Mouse (Mus musculus) thymus, adult 2 months (tissue): ENCODE results near the gene 1700088E04Rik. TPM values are rescaled to one million over a fixed set of nuclear protein-coding genes. Genes with fewer than 3 reads are reported as not detected.

Experiments used
- DNase-seq: peaks from one replicate; pipeline ENCODE4 v3.0.0; 2021
- H3K27ac ChIP-seq: fragments of 200-500 bp; 2 replicates; pipeline ENCODE4 v1.5.1; 2012; ENCODE audit warnings: low read length, control low read depth; ENCODE audit not compliant: control insufficient read depth, insufficient read depth
- H3K27me3 ChIP-seq: fragments of 200-500 bp; 2 replicates; pipeline ENCODE4 v1.6.1; 2012; ENCODE audit warnings: mild to moderate bottlenecking, low read length, moderate library complexity, mixed read lengths; ENCODE audit not compliant: control insufficient read depth, insufficient read depth
- H3K36me3 ChIP-seq: fragments of 200-500 bp; 2 replicates; pipeline ENCODE4 v1.6.1; 2012; ENCODE audit warnings: mild to moderate bottlenecking, low read length, moderate library complexity; ENCODE audit not compliant: control insufficient read depth, insufficient read depth
- H3K4me1 ChIP-seq: fragments of 200-500 bp; replicated peaks from 2 replicates; pipeline ENCODE4 v1.6.1; 2012; ENCODE audit warnings: low read length; ENCODE audit not compliant: control insufficient read depth, insufficient read depth
- H3K4me3 ChIP-seq: fragments of 200-500 bp; 2 replicates; pipeline ENCODE4 v1.5.1; 2012; ENCODE audit warnings: mild to moderate bottlenecking, low read length, control low read depth, moderate library complexity; ENCODE audit not compliant: control insufficient read depth, insufficient read depth
- CTCF ChIP-seq: fragments of 200-500 bp; IDR thresholded peaks from 2 replicates; pipeline ENCODE4 v1.5.1; 2012; ENCODE audit warnings: mild to moderate bottlenecking, control low read depth, low read length, moderate library complexity, borderline replicate concordance; ENCODE audit not compliant: control insufficient read depth, poor library complexity, insufficient read depth; ENCODE audit errors: extremely low read depth
- POLR2A ChIP-seq: fragments of 200-500 bp; IDR thresholded peaks from 2 replicates; pipeline ENCODE4 v1.6.1; 2012; ENCODE audit warnings: mild to moderate bottlenecking, low read length, control low read depth, moderate library complexity; ENCODE audit not compliant: control insufficient read depth, poor library complexity, insufficient read depth; ENCODE audit errors: extremely low read depth
- WGBS: fragments of 180-500 bp; shearing (Covaris S2); methylation state at CpG from one replicate; pipeline ENCODE4 v1.1.7; 2018; 5-methylcytosine and 5-hydroxymethylcytosine counted together
- polyA plus RNA-seq: library from polyadenylated mRNA; depleted of rRNA; stranded (reverse); fragments of >200 nt; gene quantifications from 2 replicates; pipeline ENCODE4 v1.2.3, GENCODE M21; 2012

Gene 1700088E04Rik
- polyA plus RNA-seq, 1 experiment, result 1.8 TPM

DNA sequence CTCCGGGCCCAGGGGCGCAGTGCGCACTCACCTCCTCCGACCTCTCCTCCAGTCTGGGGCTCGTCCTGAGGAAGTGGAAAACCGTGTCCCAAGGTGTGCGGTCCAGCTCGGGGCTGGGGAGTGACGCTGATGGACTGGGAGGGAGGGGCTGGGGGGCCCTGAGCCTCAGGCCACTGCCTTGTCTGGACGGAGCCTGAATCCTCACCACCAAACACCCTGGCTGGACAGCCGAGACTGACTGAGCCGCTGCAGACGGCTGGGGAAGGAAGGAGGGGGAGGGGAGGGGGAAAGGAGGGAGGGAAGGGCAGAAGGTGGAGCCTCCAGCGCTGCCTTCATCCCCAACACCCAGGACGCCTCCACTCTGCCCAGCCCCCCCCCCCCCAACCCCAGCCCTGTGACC, 23.2 kb upstream of the 1700088E04Rik start:
- Histone ChIP-seq H3K4me3 (no peak overlapping the region), H3K36me3 (no peaks in the 10 kb centered on the region), H3K27me3 (peaks cover 10% of the 10 kb centered on the region; the same call in 1 of the 2 replicates), H3K27ac (no peak overlapping the region), H3K4me1 (no peaks in the 10 kb centered on the region)
- TF ChIP-seq POLR2A (no peak), CTCF (no peak)
- no peak for DNase-seq
- 18% methylated on average over 15 of the region's 15 CpGs for WGBS

DNA sequence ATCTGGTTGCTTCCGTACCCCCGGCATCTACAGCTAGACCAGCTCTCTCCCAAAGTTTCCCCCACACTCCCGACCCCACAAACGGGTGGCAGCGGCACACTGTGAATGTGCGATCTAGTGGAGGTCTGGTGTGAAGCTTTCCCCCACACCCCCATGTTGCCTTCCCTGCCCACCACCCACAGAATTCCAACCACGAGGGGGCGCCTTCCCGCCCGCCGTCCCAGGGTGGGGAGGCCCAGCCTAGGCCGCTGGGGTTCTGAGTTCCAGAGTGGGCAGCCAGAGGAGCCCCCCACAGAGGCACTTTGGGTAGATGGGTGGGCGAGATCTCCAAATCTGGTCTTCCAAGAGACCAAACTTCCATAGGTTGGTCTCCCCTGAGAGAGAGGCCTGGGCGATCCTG, 21.8 kb upstream of the 1700088E04Rik start:
- 55% methylated on average over 14 of the region's 14 CpGs for WGBS
- TF ChIP-seq CTCF (no peak), POLR2A (no peak)
- Histone ChIP-seq H3K4me1 (no peaks in the 10 kb centered on the region), H3K36me3 (no peaks in the 10 kb centered on the region), H3K4me3 (no peak overlapping the region), H3K27me3 (peaks cover 10% of the 10 kb centered on the region; the same call in 1 of the 2 replicates), H3K27ac (no peak overlapping the region)
- peak; percentile 4 for DNase-seq

DNA sequence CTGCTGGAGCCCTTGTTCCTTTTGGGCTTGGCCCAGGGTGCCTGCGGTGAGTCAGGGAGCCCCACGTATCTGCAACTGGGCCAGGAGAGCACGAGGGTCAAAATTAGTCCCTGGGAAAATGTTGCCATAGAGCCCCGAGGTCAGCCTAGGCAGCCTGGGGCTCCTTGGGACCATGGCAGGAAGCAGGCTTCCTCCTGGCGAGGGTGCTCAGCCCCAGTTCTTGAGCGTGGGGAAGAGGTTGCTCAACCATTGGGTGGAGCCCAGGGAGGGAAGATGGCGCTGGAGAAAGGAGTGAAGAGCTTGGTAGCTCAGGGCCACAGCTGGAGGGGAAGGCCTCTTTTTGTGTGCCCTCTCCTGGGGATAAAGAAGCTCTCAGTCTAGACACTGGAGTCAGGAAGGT, 21.2 kb upstream of the 1700088E04Rik start:
- H3K27ac ChIP-seq, result no peak overlapping the region
- no peaks in the 10 kb centered on the region for H3K4me1 ChIP-seq
- no peak for DNase-seq
- H3K4me3 ChIP-seq, result no peak overlapping the region
- H3K27me3 ChIP-seq, result peaks cover 10% of the 10 kb centered on the region; the same call in 1 of the 2 replicates
- 42% methylated on average over 7 of the region's 7 CpGs for WGBS
- no peak for TF ChIP-seq CTCF
- no peak for TF ChIP-seq POLR2A
- H3K36me3 ChIP-seq, result no peaks in the 10 kb centered on the region

DNA sequence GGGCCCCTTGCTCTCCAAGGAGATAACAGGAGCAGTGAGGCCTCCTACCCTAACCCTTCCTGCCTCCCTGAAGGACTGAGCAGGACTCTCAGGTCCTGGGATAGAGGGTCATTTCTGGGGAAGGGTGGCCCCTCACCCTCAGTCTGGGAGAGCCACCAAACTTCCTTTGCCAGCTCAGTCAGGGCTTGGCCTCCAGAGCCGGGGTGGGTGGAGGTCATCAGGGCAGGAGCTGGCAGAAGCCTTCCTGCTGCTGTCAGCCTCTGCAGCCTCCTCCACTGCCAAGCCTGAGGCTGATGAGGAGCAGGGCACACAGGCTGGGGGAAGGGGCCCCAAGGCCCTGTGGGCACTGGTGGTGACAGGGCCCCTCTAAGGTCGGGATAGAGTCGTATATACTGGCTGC, 14.5 kb upstream of the 1700088E04Rik start:
- 43% methylated on average over 3 of the region's 3 CpGs for WGBS

DNA sequence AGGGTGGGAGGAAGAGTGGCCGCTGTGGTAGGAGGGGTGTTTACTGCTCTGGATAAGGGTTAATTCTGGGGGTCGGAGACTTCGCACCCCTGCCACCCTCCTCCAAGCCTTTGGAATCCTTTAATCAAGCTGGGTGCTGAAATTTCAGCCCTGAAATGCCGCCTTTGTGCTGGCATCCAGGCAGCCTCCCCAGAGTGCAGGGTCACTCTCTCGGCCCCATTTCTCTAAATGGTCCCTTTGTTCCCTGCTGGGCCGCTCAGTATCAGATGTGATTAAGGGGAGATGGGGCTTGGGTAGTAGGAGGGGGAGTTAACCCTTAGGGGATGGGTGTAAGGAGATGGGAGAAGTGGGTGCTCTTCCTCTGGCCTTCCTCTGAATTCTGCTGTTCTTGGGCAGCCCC, 11.7 kb upstream of the 1700088E04Rik start:
- DNase-seq, result no peak
- TF ChIP-seq POLR2A, result no peak
- TF ChIP-seq CTCF, result no peak
- Histone ChIP-seq H3K27ac (no peak overlapping the region), H3K27me3 (no peaks in the 10 kb centered on the region), H3K4me3 (no peak overlapping the region), H3K4me1 (no peaks in the 10 kb centered on the region), H3K36me3 (0 out of 2 replicates have a peak, but pooled peaks cover 5% of the 10 kb centered on the region)
- 92% methylated on average over 6 of the region's 6 CpGs for WGBS

More for the DNA sequence above, 14.5 kb upstream of the 1700088E04Rik start:
- TF ChIP-seq CTCF, result no peak
- no peak for TF ChIP-seq POLR2A
- no peaks in the 10 kb centered on the region for H3K4me1 ChIP-seq
- DNase-seq, result no peak
- H3K4me3 ChIP-seq, result no peak overlapping the region
- 0 out of 2 replicates have a peak, but pooled peaks cover 3% of the 10 kb centered on the region for H3K36me3 ChIP-seq
- H3K27ac ChIP-seq, result no peak overlapping the region
- H3K27me3 ChIP-seq, result no peaks in the 10 kb centered on the region; the same call in 1 of the 2 replicates

DNA sequence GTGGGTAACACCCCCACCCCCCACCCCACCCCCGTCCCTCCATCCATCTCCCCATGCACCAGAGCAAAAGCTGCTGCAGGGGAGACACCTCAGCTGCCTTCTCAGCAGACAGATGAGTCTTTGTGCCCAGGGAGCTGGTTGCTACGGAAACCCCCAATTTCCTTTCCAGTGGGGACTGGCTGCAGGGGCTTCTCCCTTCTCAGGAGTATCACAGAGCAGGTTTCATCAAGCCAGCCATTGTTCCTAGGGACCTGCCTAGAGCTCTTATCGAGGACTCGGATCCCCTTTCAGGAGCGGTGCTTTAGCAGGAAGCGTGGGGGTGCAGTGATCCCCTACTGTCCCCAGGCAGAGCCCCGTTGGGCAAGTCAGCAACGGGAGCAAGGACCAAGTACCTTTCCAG, 10.8 kb upstream of the 1700088E04Rik start:
- H3K36me3 ChIP-seq, result peaks cover 9% of the 10 kb centered on the region; the same call in 1 of the 2 replicates
- no peak for DNase-seq
- no peak overlapping the region for H3K27ac ChIP-seq
- H3K4me1 ChIP-seq, result no peaks in the 10 kb centered on the region
- WGBS, result 94% methylated on average over 8 of the region's 8 CpGs
- no peak overlapping the region for H3K4me3 ChIP-seq
- no peaks in the 10 kb centered on the region for H3K27me3 ChIP-seq
- TF ChIP-seq POLR2A, result no peak
- TF ChIP-seq CTCF, result no peak

DNA sequence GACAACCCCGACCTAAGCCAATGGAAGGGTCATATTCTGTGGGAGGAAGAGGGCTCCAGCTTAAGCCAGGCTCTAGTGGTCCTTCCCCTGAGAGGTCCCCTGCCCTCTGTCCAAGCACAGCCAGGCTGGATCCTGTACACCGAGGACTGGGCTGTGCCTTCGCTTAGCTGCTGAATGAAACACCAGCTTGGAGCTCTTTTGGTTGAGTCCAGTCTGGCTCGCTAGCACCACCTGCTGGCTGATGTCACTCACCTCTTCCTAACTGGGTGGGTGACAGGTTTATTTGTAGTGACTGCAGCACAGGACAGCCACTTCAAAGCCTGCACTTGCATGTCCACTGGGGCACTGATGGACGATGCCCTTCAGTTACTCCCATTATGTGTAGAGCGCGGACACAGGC, 7.5 kb upstream of the 1700088E04Rik start:
- no peaks in the 10 kb centered on the region for H3K27me3 ChIP-seq
- 68% methylated on average over 7 of the region's 7 CpGs for WGBS
- H3K36me3 ChIP-seq, result peaks cover 14% of the 10 kb centered on the region
- H3K27ac ChIP-seq, result no peak overlapping the region
- TF ChIP-seq CTCF (peak; percentile 87), POLR2A (no peak)
- DNase-seq, result peak; percentile 73
- H3K4me1 ChIP-seq, result no peaks in the 10 kb centered on the region
- no peak overlapping the region for H3K4me3 ChIP-seq
